Mouse (Mus musculus) cerebellum, postnatal 14 days (tissue): ENCODE measurements at regions not wholly inside any gene's neighbourhood (a gene's known extent, or its start where the extent isn't known, plus 50 kb on each side); places are given as distances from the start of the nearest gene placed in this dataset.

ENCODE experiments used
- DNase-seq, 2 experiments: peaks; one replicate each; pipeline ENCODE4 v3.0.0; 2021; ENCODE audit warnings: mixed read lengths in 2 of 2

- DNase-seq, result no peak
Observed at GRCm38 (mm10) chr8:97733338-97733737, 1682.9 kb downstream of the Cdh8 start.

- no peak for DNase-seq
Observed at GRCm38 (mm10) chr8:97722627-97723026, 1693.6 kb downstream of the Cdh8 start.

DNA sequence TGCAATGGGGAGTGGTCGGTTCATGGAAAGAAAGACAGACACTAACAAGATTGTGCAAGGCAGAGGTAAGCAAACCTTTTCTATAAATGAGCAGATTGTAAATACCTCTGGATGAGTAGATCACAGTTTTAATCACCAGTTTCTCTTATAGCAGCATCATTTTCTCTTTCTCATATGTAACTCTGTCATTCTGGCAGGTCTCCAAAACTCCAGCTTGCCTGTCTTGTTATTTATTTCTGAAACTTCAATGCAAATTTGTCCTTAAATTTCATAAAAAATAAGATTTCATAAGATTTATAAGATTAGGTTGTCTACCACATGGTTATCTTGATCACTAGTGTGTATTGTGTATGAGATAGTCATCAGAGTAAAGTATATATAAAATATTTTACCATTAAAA is 1714.6 kb downstream of the Cdh8 start:
- peak; percentile 9 to 13 for DNase-seq

DNA sequence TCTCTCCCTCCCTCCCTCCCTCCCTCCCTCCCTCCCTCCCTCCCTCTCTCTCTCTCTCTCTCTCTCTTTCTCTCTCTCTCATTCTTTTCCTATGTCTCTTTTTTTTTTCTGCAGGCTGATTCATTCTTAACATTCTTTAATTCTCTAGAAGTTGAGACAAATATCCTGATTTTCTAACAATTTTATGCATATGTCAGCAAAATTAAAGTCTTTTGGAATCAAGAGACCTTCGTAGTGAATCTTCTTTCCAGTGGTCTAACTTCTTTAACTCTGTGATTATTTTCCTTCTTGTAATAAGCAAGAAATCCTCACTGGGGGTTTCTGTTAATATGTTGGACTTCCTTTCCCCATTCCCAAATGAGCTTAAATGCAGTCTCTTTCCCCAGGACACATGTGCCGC is 1751.9 kb downstream of the Cdh8 start:
- DNase-seq, result no peak

GRCm38 (mm10) chr8:97662144-97662543 is 1754.1 kb downstream of the Cdh8 start:
- DNase-seq, result no peak

DNA sequence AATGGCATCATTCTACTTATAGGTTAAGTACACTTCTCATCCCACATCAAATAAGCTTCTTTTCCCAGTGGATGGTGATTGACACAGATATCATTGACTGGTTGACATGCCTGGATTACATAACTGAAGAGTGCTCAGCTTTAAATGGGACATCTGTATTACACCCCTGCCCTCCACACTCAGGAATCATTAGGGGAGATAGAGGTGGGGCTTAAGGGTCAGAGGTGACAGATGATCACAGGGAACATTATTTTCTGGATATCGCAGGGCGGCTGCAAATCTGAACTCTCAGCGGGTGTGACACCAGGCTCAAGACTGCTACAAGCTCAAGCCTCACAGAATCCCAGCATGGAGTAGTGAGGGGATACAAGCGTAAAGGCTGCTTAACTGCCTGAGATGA is 1763.5 kb upstream of the Got2 start:
- peak; percentile 1 to 5 for DNase-seq

DNA sequence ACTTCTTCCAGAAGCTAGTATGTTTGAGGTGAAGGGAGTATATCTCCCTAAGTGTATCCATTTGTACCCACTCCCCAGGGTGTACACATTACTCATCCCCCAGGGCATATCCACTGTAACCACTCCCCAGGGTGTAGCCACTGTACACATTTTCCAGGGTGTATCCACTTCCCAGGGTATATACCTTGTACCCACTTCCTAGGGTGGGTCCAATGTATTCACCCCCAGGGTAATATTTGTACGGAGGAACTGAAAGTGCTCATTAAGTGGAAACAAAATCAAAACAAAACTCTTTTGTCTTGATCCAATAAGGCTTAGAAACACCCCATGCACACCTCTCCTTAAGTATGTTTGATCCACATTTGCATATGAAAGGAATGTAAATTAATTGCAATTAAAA is 1744.6 kb upstream of the Got2 start:
- DNase-seq, result no peak
